Mouse (Mus musculus) lung, adult 2 months (tissue): Measurements from ENCODE around the gene Phf7.

Source experiments
- CTCF ChIP-seq: fragments of 200-500 bp; IDR thresholded peaks from 2 replicates; pipeline ENCODE4 v1.5.1; 2011; ENCODE audit warnings: mild to moderate bottlenecking, low read length, control low read depth; ENCODE audit not compliant: insufficient read depth
- POLR2A ChIP-seq: fragments of 200-500 bp; IDR thresholded peaks from 2 replicates; pipeline ENCODE4 v1.6.1; 2011; ENCODE audit warnings: low read depth, mild to moderate bottlenecking, control low read depth, low read length, borderline replicate concordance; ENCODE audit errors: extremely low read depth

DNA sequence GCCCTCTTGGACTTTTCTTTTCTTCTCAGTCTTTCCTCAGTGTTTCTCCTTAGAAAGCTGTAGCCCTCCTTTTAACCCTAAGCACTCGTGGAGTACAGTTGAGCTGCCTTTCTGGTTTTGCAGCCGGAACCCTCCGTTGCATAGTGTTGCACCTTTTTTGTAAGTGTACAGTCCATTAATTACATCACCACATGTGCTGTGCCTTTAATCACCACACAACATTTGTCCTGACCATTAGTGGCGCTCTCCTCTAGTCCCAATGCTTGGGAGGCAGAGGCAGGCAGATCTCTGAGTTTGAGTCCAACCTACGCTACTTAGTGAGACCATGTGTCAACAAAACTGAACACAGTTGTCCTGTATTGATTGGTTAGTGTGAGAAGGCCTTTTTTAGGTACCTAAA, 974 bp upstream of the Phf7 start:
- no peak for TF ChIP-seq CTCF
- no peak for TF ChIP-seq POLR2A
